Mouse (Mus musculus) layer of hippocampus, adult 8-10 months (tissue): ENCODE results near the gene Fgf12. TPM values are rescaled to one million over a fixed set of nuclear protein-coding genes. Genes with fewer than 3 reads are reported as not detected.

Source experiments
- DNase-seq, 2 experiments: peaks; one replicate each; pipeline ENCODE4 v3.0.0; 2022; ENCODE audit warnings: low spot score in 2 of 2
- total RNA-seq, 4 experiments: library from RNA; stranded (reverse); gene quantifications; 2 replicates each; pipeline ENCODE4 v1.2.4; 2022

Fgf12 gene
- total RNA-seq, 4 experiments from 2014 or later, result 152 to 164 (median 156) TPM

GRCm38 (mm10) chr16:28479022-28479421, 273.8 kb downstream of the Fgf12 start:
- DNase-seq, result no peak

DNA sequence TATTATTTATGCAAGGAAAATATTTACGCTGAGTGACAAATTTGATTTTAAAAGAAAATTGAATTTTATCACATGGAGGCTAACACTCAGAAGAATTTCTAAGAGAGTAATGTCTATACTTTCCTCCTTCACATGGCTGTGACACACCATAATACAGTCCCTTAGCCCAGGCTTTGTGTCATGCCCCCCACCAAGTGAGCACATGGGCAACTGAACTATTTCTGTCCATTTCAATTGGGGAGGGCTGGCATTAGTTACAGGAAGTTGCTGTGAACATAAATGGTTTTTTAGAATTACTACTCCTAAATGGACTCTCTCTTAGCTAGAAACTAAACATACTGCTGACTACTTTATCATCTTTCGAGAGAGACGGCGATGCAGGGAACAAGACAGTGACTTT, 276.2 kb downstream of the Fgf12 start:
- DNase-seq, result no peak

GRCm38 (mm10) chr16:28475553-28475952, 277.3 kb downstream of the Fgf12 start:
- DNase-seq, result no peak

DNA sequence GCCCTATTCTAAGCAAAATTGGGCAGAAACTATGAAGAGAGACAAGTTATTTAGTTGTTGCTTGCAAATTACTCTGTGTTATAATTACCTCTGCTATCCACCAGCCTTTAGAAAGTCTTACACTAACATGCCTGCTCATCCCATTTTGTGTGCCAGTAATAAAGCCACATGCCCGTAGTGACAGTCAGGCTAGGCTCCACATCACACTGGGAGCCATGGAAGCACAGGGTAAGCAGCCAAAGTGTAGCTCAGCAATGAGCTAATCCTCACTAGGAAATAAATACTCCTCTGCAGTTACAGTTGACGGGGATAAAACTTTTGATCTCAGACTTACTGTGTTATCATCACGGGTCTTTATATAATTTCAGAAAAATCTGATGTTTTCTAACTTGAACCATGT, 298.0 kb downstream of the Fgf12 start:
- DNase-seq, result no peak

DNA sequence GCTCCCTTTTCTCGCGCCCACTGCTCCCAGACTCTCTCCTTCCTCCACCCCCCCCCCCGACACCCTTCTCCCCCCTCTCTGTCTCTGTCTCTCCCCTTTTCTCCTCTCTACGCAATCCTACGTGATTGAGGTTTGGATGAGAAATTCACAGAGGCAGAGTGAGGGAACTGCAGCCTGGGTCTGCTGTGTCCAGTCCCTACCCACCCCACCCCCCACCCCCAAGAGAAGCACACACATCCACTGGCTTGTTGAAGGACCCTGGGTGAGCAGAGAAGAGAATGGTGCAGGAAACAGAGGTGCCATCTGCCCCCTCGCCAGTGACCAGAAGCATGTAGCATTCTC, 305.8 kb downstream of the Fgf12 start:
- no peak for DNase-seq

DNA sequence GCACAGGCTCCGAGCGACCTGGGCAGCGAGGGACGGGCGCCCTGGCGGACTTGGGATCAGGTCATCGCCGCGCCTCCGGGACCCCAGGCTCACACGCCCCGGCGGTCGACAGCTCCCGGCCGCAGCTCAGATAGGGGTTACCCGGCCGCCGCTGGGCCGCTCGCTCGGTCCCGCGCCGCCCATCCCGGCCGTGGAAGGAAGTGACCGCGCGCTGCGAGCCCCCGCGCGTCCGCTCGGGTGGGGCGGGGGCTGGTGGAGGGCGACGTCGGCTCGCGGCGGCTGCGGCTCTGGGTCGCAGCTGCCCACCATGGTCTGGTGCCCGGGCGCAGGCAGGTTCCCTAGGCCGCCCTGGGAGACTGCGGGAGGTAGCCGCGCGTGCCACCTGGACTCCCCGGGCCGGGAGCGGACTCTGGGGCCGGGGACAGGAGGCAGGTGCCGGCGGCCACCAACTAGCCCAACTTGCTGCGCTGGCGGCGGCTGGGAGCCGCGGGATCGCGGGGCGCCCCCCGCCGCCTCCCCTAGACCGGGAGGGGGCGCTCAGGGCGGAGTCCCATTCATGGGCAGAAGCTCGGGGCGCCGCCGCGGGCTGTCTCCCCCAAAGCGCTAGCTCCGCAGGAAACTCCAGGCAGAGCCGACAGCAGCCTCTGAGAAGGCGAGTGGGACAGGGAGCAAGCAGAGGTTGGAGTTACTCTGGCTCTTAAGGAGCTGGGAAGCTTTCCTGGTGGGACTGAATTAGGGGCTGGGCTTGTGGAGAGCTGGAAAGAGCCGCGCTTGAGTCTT, 306.3 kb downstream of the Fgf12 start:
- DNase-seq, result peak; percentile 10 to 40

- no peak for DNase-seq
Measured at GRCm38 (mm10) chr16:28445800-28446333, 307.0 kb downstream of the Fgf12 start.

- no peak for DNase-seq
Measured at GRCm38 (mm10) chr16:28444993-28445799, 307.7 kb downstream of the Fgf12 start.

DNA sequence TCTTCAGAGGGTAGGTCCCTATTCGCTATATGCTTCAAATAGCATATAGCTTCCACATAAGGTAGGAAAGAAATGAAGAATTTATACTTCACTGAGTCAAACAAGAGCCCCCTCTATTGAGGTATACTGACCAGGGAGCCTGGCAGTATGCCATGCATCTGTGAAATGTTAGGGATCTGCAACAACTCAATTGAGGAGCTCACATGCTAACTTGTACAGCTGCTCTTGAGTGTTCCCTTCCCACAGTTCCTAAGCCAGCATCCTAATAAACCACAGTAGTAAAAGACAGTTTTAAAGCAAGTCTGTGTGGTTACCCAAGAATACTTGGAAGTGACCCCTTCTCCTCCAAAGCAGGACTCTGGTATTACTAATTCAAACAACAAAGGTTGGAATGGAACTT, 331.3 kb downstream of the Fgf12 start:
- no peak for DNase-seq

GRCm38 (mm10) chr16:28419693-28420299, 333.1 kb downstream of the Fgf12 start:
- no peak for DNase-seq

GRCm38 (mm10) chr16:28411210-28411817, 341.6 kb downstream of the Fgf12 start:
- peak in 1 of 2 experiments; percentile 37 for DNase-seq

- no peak for DNase-seq
Measured at GRCm38 (mm10) chr16:28408294-28408693, 344.6 kb downstream of the Fgf12 start.

DNA sequence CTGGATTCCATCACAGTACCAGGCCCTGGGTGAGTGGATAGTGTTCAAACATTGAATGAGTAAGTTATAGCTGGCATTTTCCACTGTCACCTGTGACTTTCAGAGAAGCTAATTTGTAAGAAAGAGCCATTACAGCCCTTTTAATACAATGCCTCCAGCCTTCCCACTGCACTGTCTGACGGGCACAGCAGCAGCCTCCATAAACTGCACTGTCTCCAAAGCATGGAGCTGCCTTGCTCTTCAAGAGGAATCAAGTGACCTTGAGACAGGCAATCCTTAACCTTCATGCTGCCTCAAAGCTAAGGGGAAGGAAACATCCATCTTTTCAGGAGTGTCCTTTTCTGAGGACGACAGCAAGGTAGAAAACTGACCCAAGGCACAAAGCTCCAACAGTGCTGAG, 345.0 kb downstream of the Fgf12 start:
- no peak for DNase-seq

DNA sequence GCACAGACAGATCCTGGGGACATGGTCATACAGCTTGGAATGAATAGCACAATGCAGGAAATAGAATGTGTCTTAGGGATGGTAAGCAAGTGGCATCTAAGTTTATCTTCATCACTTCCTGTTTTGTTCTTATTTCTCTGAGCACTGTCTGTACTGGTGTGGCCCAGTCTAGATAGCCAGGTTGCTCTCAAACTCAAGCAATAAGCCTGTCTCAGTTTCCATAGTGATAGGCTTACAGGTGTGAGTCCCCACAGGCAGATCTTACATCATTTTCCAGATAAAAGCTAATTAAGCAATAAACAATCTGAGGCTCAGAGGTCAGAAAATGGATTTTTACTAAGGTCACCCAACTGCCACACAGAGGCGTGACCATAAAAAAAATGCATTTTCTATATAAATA, 348.7 kb downstream of the Fgf12 start:
- no peak for DNase-seq

GRCm38 (mm10) chr16:28402701-28403100, 350.2 kb downstream of the Fgf12 start:
- peak; percentile 15 to 44 for DNase-seq

DNA sequence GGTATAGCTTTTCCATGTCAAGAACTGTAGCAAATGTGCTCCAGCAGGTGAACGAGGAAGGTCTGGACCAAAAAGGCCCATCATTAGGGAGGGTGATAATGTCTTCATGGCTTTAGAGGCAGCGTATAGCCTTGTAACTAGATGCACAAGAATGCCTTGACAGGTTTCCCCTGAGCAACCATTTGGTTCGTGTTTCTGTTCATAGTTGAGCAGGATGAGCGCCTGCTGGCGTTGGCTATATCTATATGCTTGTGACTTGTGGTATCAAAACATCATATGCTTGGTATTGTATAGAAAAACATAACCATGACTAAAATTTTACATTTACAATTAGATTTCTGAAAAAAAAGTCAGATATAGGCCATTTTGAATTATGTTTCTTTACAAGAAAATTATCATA, 361.6 kb downstream of the Fgf12 start:
- no peak for DNase-seq

DNA sequence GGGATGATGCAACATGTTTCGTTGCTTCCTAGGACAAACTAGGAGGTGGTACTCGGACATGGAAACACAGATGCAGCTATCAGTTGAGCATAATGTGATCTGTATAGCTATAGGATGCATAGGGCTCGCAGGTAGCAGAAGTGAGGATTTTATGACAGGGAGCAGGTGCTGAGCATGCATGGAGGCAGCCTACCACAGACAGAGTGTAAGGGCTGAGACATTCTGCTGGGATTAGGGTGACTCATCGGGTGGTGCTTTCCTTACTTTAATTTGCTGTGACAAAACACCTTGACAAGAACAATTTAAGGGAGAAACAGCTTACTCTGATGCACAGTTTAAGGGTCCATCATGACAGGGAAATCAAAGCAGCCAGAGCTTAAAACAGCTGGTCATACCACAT, 363.8 kb downstream of the Fgf12 start:
- no peak for DNase-seq

DNA sequence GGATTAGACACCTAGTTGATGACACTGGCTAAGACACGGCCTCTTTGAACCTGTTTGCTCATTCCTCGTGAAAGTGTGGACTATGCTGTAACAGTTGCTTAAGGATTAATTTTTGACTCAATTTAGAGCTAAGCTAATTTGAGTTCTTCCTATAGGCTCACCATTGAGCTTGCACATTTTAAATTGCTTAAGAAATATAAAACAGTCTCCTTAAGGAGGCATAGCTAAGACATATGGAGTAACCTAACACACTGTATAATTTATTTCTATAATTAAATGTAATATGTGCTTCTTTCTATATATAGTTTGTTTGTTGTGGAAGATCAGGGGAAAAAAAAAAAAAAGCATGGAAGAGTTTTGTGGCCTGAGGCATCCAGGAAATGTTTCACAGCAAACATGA, 378.1 kb downstream of the Fgf12 start:
- DNase-seq, result no peak

DNA sequence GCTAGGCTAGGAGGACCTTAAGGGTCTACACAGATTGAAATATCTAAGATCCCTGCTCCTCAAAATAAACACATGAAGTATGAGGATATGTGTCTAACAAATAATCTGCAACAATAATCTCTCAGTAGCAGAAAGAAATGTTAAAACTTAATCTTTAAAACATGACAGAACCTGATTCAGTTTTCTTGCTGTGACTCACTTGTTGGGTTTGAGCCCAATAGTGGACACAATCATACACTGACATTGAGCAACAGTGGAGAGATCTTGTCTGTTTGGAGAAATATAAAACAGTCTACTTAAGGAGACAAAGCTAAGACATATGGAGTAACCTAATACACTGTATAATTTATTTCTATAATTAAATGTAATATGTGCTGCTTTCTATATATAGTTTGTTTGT, 379.6 kb downstream of the Fgf12 start:
- DNase-seq, result no peak

- no peak for DNase-seq
Measured at GRCm38 (mm10) chr16:28350624-28351023, 402.2 kb downstream of the Fgf12 start.

GRCm38 (mm10) chr16:28345323-28345722, 407.5 kb downstream of the Fgf12 start:
- DNase-seq, result peak; percentile 19 to 43

GRCm38 (mm10) chr16:28337930-28338329, 414.9 kb downstream of the Fgf12 start:
- DNase-seq, result no peak
